Mouse (Mus musculus) spleen, adult 12 weeks (tissue): ENCODE results near the gene Slc47a2.
A peak's percentile ranks its signal among the peaks of the same experiment; 100 is the strongest.
"Not testable (repeated sequence)": the region's sequence is repeated elsewhere in the genome, so short reads cannot be mapped to it uniquely, and the experiment has no call there.

Source experiments
- DNase-seq: peaks from one replicate; pipeline ENCODE4 v3.0.0; 2022; ENCODE audit warnings: low spot score

Slc47a2 gene

DNA sequence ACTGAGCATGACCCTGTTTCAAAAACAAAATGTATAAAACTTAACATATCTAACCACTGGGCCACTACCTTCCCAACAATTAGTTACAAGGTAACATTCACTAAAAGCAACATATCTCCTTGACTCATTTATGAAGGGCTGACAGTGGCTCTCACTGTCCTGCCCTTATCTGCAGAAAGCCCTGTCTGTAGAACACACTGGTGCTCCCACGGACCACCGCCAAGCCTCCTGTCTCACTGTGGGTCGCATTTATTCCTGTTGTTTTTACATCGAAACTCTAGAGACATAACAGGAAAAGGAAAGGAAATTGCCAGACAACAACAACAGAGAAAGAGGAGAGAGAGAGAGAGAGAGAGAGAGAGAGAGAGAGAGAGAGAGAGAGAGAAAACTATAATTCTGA lies 1.4 kb downstream of the Slc47a2 start:
- DNase-seq = no peak

DNA sequence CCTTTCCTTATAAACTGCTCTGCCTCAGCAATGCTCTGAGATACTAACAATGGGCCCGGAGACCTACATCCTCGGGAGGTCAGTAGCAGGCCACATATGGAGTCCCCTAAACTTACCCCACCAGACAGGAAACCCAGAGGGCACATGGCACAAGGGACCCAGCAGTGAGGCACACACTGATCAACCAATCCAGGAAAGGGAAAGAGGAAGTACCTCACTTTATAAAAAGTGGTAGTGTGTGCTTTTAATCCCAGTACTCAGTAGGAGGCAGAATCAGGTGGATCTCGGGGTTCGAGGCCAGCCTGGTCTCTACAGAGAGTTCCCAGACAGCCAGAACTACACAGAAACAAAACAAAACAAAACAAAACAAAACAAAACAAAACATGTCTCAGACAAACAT lies 2.3 kb downstream of the Slc47a2 start:
- DNase-seq = no peak

DNA sequence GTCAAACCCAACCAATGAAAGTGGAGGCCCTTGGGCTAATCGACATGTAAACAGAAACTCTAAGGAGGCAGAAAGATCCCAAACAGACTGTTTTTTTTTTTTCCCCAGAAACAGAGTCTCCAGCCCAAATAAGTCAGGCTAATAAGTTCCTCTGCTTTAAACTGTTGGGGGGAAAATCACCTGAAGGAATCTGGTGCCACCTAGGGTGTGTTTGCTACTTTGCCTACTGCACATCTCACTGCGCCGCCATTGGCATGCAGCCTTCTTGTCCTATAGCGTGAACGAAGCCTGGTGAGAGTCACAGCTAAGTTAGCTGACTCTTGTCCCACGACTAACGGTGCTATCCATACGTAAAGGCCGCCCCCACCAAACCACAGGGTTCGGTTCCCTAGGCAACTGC lies 5.1 kb downstream of the Slc47a2 start:
- no peak for DNase-seq

DNA sequence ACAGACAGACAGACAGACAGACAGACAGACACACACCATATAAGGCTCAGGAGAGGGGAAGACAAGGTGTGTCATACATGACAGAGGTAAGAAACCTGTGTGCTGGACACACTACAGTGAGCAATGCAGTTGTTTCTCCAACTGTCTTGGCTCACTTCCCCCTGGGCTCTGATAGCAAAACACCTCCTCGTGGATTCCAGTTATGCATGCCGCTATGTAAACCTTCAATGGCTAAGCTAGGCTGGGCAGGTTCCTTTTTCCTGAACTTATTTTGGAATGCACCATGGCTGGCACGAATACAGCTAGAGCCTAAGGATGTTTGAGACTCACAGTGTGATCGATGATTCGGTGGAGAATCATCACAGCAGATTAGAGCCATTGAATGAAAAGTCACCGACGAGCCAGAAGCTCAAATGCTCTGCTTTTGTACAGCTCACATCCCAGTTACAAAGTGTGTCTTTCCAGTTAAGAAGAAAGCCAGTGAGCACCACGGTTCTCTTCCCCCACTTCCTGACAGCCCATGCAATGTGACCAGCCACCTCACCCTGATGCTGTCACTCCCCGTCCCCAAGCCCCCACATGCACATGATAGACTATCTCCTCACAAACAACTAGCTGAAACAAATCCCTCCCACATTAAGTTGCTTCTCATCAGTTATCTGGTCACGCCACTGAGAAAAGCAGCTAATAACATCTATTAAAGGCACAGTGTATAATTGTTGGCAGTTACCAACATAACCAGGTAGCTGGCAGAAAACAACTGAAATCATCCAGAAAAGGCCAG lies 21.6 kb downstream of the Slc47a2 start:
- no peak for DNase-seq

DNA sequence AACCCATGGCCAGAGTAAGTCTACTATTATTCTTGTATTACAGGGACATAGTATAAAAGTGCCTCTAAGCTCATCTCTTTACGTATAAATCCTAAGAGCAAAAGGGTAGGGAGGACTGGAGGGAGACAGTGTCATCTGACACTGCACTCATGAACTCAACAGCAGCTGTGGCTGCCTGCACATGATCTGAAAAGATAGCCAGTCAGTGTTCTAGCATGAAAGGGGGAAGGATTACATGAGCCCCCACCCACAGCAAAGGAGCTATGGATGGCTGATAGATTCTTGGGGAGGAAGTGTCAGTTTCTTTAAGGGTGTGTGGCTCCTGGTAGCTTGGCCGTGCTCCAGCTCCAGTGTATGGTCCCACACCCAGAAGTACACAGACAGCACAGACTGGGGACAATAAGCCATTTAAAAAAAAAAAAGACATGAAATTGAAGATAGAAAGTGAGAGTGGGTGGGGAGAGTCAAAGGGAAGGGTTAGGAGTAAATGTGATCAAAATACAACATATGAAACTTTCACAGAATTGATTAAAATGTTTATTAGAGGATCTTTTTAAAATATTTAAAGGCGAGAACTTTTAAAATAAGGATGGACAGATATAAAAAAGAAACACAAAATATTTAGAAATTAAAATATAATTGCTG lies 22.6 kb downstream of the Slc47a2 start:
- no peak for DNase-seq

DNA sequence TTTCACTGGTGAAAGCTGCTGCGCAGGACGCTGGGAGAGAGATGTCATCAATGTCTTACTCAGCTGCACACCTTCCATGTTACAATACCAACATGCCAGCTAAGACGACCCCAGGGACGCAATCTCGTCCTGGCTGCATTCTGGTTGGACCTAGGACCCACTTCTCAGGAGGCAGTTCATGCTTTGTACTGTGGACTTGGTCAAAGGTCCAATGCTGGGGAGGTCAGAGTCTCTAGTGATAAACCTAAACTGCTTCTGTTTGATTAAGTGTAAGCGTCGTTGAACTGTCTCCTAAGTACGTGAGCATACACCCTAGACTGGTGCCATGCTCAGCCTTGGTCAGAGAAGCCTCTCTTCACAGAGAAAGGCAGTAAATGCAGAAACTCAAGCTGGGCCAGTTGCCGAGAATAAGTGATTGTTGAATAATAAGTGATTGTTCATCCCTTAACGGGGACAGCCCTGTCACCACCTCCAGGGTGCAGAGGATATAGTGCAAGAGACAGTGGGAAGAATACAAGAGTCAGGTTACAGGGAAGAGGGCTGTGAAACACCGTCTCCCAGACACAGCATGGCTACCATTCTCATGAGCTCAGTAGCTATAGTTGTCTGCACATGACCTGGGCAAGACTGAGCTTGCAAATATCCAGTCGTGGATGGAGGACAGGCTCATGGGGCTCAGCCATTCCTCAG lies 23.3 kb downstream of the Slc47a2 start:
- DNase-seq = no peak

DNA sequence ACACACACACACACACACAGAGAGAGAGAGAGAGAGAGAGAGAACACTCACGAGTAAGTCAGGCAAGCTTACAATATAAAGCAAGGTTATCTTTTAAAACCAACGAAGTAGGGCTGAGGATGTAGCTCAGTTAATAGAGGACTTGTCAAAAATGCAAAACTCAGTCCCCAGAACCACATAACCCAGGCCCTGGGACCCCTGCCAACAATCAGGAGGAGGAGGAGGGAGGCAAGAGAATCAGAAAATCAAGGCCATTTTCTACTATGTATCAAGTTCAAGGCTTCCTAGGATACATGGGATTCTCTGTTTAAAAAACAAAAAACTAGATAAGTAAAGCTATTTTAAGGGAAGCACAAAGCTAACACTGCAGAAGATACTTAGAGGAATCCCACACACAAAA lies 25.8 kb downstream of the Slc47a2 start:
- DNase-seq = no peak

DNA sequence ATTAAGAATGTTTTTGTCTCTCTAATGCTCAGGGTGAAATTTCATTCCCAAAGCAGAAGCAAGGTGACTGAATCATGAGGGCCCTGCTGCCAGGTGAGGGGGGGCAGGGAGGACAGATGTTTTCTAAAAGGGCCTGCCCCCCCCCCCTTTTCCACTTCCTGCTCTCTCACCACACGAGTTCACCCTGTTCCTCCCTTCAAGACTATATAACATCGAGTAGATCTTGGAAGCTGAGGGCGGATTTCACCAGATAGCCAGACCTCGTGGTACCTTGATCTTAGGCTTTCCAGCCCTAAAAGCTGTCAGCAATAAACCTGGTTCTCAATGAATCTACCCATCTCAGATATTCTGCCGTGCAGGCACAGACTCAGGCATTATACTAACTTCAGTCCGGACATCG lies 32.3 kb downstream of the Slc47a2 start:
- DNase-seq = no peak

DNA sequence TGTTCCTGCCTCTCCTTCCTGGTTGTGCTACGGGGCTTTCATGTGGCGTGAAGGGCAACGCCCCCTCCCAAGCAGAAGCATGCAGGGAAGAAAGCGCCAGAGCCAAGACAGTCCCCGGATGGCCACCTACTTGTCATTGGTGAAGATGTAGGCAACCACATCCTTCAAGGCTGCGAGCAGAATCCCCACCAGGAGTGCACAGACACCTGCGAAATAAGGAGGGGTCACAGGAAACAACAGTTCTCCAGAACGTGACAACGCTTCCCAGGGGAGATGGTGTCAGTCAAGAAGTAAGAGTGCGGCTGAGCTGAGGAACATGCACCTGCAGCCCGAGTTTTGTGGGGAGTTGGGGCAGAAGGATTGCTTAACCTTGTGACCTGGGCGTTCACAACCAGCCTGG lies 32.8 kb downstream of the Slc47a2 start:
- DNase-seq = no peak

DNA sequence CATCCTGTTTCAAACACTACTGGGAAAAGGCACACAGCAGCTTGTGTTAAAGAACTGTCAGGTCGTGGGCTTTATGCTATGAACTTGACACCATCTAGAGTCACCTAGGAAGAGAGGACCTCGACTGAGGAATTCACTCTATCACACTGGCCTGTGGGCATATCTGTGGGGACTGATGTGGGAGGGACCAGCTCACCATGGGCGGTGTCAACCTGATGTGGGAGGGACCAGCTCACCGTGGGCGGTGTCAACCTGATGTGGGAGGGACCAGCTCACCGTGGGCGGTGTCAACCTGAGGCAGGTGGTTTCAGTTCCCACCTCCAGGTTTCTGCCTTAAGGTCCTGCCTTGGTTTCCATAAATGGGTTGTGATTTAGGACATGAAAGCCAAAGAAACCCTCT lies 34.9 kb downstream of the Slc47a2 start:
- DNase-seq = no peak

DNA sequence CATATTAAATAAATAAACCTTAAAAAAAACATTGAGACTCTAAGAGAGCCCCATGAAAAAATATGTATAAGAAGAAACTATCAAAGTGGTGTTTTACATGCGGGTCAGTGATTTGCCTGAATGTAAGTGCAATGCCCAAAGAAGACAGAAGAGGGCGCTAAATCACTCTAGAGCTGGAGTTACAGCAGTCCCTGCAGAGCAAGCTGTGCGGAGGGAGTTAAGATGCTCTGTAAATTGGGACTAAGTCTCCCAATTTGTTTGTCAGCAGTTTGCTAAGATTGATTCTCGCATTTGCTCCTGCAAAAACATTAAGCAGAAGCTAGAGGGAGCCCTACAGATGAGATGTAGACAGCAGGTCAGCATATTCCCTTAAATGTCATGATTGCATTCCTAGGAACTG lies 37.3 kb downstream of the Slc47a2 start:
- peak; percentile 34 for DNase-seq

DNA sequence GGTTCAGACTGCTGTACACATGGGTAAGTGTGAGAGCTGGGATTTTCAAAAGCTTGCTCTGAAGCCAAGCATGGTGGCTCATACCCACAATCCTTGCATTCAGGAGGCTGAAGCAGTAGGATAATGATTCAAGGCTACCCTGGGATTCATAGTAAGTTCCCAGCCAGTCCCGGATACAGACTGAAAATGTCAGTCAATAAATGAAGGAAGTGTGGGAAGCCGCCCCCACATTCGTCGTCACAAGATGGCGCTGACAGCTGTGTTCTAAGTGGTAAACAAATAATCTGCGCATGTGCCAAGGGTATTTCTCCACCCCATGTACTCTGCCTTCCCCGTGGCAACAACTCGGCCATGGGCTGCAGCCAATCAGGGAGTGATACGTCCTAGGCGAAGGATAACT lies 38.1 kb downstream of the Slc47a2 start:
- DNase-seq = not testable (repeated sequence)

DNA sequence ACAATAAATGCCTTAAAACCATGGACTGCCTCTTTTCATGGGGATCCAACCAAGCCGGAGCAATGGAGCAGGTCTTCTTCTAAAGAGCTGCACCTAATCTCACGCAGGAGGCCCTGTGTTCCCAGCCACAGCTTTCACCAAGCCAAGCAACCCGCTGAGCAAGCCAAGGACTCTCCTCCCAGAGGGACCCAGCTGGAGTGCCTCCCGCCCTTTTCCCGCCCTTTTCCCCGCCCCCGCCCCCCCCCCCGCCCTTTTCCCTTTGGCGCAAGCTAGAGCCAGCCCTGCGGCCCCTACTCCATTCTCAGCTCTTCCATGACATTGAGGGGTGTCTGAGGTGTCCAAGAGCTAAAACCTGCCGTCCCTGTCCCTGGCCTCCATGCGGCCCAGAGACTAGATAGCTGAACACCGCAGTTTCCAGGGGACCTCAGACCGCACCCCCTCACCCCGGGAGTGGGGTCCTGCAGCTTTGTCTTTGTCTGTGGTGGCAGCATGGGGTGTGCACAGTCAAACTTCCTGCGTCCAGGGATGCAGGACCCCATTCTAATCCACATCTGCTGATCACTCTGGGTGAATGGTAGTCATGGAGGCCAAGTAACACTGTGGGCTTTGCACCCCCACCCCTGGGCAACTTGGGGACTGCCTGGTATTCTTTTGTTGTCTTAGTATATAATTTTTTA lies 41.8 kb downstream of the Slc47a2 start:
- DNase-seq = no peak

DNA sequence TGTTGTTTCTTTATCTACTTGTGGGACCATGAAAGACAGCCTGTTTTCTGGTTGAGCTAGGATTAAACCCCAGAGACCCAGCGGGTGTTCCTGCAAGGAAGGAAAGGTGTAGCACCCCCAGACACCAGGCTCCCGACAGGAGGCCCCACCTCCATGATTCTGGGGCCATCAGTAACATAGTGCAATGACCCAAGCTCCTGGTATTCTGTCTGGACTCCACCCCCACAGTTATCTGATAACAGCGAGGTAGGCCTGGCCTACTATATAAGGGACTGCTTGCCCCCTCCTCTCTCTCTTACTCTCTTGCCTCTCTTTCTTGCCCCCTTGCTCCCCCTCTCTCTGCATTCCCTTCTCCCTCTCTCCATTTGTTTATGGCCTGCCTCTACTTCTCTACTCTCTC lies 42.5 kb downstream of the Slc47a2 start:
- no peak for DNase-seq

DNA sequence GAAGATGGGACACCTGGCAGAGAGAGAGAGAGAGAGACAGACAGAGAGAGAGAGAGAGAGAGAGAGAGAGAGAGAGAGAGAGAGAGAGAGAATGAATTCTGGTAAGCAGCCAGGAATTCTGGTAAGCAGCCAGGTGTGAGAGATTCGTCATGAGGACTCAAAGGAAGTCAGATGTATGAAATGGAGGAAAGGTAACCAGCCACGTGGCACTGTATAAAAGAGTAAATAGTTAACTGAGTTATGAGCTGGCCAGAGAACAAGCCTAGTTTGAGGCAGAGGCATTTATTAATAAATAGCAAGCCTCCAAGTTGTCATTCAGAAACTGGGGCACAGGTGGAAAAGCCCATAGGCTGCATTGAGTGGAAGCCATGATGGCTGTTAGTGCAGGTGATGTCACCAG lies 44.8 kb downstream of the Slc47a2 start:
- no peak for DNase-seq

DNA sequence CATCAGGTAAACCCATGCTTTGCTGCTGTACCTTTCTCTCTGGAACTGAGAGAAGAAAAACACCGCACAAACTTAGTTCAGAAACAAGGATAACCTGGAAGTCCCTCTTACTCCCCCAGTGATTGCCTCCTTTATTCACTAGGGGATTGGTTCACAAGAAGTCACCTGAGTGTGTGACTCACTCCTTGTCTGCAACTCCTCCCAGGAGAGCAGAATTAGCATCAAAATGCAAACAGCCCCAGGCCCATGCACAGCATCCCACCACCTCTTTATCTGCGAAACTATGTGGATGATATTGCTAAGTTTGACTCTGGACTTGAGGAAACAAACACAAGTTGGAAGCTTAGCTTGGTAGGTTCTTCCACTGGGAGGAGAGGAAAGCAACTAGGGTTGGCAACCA lies 45.3 kb downstream of the Slc47a2 start:
- no peak for DNase-seq

DNA sequence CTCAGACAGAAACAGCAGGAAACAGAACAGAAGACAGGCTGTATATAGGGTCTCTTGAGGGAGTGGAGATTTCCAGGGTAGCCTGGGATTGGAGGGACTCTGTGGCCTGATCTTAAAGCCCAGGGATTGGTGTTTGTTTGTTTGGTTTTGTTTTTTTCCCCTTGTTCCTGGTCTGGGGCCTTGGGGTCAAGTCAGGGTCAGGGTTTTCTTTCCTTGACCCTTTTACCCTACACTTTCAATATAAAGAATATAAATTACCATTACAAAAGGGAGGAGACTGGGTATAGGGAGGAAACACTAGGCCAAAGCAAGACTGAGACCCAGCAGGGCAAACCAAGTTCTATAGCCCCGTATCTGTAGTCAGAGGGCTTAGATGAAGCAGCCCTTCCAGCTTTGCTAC lies 46.1 kb downstream of the Slc47a2 start:
- no peak for DNase-seq

DNA sequence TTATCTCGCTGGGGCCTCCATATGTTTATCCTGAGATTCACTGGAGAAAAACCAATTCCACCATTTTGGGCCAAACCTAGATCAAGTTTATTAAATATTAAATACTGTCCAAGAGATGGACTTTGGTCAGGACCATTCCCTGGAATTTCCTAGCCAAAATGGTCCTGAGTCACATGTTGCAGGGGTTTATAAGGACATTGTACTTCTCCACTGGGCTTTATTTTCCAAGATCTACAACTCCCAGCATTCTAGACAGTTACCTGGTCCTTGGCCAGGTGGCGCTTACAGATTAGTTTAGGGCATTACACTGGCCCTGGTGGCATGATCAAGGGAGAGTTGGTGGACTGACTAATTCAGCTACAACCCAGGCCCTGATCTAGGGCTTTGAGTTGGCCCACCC lies 47.1 kb downstream of the Slc47a2 start:
- DNase-seq = no peak

DNA sequence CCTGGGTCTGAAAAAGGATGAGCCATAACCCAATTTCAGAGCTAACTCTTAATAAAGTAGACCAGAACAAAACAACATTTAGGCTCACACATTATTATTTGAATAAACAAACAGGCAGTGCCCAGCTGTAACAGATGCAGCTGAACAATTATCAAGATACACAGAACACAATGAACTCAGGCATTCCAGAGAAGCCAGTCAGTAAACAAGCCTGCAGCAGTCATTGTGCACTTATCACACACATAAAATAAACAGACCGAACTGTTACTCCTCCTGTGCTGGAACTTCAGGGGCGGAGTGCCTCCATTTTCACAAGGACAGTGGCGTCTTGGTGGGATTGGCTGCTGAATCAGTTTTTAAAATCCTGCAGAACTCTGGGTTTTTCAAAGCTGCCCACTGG lies 48.2 kb downstream of the Slc47a2 start:
- no peak for DNase-seq

DNA sequence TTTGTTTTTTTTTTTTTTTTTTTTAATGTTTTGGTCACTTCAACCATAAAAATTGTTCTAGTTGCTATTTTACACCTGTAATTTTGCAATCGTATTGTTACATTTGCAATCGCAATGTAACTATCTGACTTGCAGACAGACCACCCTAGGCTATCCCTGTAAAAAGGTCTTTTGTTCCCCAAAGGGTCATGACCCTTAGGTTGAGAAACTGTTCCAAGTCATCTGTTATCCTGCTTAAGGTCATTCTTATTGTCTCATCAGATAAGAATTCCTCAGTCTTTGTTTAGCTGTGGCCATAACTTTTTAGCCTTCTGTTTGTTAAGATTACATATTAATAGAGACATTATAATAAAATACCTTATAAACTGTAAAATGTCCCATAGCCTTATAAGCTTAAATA lies 49.4 kb downstream of the Slc47a2 start:
- no peak for DNase-seq

DNA sequence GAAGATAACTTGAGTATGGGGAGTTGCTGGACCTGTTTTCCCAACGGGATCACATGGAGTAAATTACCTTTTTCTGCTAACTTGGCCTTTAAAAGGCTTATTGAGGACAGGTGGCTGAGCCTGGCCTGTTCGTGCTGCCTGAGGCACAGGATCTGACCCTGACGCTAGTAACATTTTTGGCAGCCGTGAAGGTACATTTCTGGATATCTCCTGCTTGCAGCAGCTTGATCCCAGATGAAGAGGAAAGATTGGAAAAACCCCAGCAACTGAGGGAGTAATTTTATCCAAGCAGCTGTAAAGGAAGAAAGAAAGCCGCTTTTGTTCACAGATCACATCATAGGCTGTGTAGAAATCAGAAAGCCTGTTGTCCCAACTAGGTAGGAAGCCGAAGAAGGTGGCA lies 58.3 kb downstream of the Slc47a2 start:
- DNase-seq = no peak

DNA sequence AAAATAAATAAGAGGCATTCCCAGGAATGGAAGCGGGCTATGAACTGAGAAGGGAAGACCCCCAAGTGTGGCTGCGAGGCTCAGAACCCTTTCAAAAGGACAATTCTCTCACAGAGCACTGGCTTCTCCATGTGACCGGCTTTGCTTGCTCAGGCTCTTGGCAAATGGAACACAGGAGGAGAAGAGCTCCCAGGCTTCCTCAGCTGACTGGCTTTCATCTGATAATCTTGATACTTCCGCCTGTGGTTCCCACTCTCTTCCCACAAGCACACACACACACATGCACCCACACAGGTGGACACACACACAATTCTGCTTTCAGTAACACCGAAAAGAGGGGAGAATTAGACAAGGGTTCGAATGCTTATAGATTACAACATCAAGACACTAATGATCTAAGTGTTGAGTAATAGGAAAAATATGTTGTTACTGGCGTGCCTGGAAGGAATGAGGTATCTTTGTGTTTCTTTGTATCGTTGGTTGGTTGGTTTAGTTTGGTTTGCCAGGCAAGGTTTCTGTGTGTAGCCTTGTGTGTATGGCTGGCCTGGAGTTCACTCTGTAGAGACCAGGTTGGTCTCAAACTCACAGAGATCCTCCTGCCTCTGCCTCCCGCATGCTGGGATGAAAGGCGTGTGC lies 59.1 kb downstream of the Slc47a2 start:
- DNase-seq = no peak
